Mouse (Mus musculus): ENCODE measurements at regions not wholly inside any gene's neighbourhood (a gene's known extent, or its start where the extent isn't known, plus 50 kb on each side); places are given as distances from the start of the nearest gene placed in this dataset.
A peak's percentile ranks its signal among the peaks of the same experiment; 100 is the strongest.

DNA sequence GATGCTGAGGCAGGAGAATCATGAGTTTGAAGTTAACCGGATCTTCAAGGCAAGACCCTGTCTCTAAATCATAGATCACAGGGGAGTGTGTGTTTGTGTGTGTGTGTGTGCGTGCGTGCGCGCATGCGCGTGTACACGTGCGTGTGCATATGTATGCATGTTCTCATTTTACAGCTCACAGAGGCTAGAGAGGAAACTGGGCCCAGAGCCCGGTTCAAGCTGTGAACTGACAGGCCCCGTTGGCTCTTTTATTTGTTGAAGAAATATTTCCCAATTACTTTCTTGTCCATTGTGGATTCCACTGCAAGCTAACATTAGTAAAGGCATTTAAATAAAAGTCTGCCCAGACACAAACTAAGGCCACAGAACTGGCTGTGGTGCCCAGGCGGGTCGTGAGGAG is 63.7 kb upstream of the Slc2a1 start:
- no peaks in the 10 kb centered on the region for H3K27me3 ChIP-seq (replicated peaks; ENCODE audit: insufficient read depth, low read length)
- 75% methylated on average over 13 of the region's 13 CpGs for WGBS

DNA sequence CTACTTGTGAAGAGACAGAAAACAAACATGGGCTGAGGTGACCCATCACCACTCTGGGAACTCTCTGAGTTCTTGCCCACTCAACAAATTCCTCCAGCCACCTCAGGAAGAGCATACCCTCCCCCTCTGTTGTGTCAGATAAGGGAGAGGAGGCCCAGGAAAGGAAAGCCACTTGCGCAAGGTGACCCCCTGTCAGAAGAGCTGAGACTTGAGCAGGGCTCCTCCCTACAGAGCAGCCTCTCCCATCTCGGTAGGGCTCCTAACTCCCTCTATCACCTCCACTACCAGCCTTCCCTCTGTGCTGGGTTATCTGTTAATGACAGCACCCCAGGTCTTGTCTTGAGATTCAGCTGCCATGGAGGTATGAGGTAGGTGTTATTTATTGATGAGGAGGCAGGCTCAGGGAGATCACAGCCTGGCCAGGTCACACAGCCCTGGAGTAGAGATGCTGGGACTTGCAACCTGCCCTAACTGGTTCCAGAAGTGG is 57.6 kb upstream of the Slc2a1 start:
- Histone ChIP-seq H3K4me3 (ENCODE audit: low read depth, low read length) (no peak overlapping the region), H3K27me3 (replicated peaks; ENCODE audit: insufficient read depth, low read length) (no peaks in the 10 kb centered on the region), H3K4me1 (ENCODE audit: insufficient read depth, low read depth, low read length) (no peaks in the 10 kb centered on the region), H3K4me2 (replicated peaks; ENCODE audit: low read depth, low read length) (no peak overlapping the region), H3K27ac (ENCODE audit: low read length) (no peak overlapping the region), H3K36me3 (ENCODE audit: insufficient read depth, low read length) (no peaks in the 10 kb centered on the region), H3K9ac (replicated peaks; ENCODE audit: low read depth) (no peak overlapping the region), H3K9me3 (ENCODE audit: low read length) (no peaks in the 10 kb centered on the region)
- DNase-seq (ENCODE audit: low spot score) (no peak), ATAC-seq (peak; percentile 35)
- TF ChIP-seq EP300 (IDR thresholded peaks at IDR 0.05) (no peak), CTCF (IDR thresholded peaks at IDR 0.05) (no peak)
- WGBS = 30% methylated on average over 2 of the region's 2 CpGs

More for the DNA sequence above, 63.7 kb upstream of the Slc2a1 start:
- Histone ChIP-seq H3K9me3 (ENCODE audit: low read length) (no peaks in the 10 kb centered on the region), H3K4me3 (ENCODE audit: low read depth, low read length) (no peak overlapping the region), H3K36me3 (ENCODE audit: insufficient read depth, low read length) (no peaks in the 10 kb centered on the region), H3K27ac (ENCODE audit: low read length) (no peak overlapping the region), H3K4me2 (replicated peaks; ENCODE audit: low read depth, low read length) (no peak overlapping the region), H3K9ac (replicated peaks; ENCODE audit: low read depth) (no peak overlapping the region), H3K4me1 (ENCODE audit: insufficient read depth, low read depth, low read length) (no peaks in the 10 kb centered on the region)
- no peak for ATAC-seq
- TF ChIP-seq CTCF (IDR thresholded peaks at IDR 0.05) = no peak
- no peak for TF ChIP-seq EP300 (IDR thresholded peaks at IDR 0.05)
- DNase-seq (ENCODE audit: low spot score) = no peak

DNA sequence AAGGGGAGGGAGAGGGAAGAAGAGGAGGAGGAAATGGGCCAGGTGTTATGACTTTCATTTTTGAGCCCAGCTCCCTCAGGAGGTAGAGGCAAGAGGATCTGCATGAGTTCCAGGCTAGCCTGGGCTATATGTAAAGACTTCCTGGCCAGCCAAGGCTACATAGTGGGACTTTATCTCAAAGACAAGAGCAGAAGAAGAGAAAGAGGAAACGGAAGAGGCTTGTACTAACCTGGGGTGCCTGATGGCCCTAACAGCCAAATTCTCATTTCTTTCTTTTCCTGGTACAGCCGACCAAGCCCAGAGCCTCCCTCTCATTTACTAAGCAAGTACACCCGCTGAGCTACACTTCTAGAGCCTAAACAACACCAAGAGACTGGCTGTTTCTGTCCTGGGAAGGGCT is 56.0 kb upstream of the Slc2a1 start:
- Histone ChIP-seq H3K27ac (ENCODE audit: low read length) (no peak overlapping the region), H3K4me1 (ENCODE audit: insufficient read depth, low read depth, low read length) (no peaks in the 10 kb centered on the region), H3K36me3 (ENCODE audit: insufficient read depth, low read length) (no peaks in the 10 kb centered on the region), H3K27me3 (replicated peaks; ENCODE audit: insufficient read depth, low read length) (no peaks in the 10 kb centered on the region), H3K9ac (replicated peaks; ENCODE audit: low read depth) (no peak overlapping the region), H3K4me2 (replicated peaks; ENCODE audit: low read depth, low read length) (no peak overlapping the region), H3K9me3 (ENCODE audit: low read length) (no peaks in the 10 kb centered on the region), H3K4me3 (ENCODE audit: low read depth, low read length) (no peak overlapping the region)
- 61% methylated on average over 3 of the region's 3 CpGs for whole genome bisulfite sequencing
- DNase-seq (ENCODE audit: low spot score) = no peak
- no peak for ATAC-seq
- TF ChIP-seq EP300 (IDR thresholded peaks at IDR 0.05) (no peak), CTCF (IDR thresholded peaks at IDR 0.05) (no peak)

DNA sequence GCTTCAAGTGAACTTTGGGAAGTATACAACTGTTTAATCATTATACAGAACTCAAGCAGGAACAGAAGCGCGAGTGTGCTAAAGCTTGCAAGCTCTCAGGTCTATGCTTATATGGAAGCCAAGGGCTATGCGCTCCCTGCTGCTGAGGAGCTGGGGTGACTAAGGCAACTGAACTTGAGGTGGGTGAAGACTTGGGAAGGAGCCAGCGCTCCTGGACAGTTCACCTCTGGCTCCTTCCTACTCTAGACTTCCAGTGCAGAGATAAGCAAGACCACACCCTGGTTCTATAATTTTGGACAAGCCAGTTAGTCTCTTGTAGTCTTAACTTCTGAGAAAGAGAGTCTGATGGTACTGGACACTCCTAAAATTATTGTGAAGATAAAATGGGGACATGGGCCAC is 55.3 kb upstream of the Slc2a1 start:
- no peak overlapping the region for H3K27ac ChIP-seq (ENCODE audit: low read length)
- H3K4me3 ChIP-seq (ENCODE audit: low read depth, low read length) = no peak overlapping the region
- H3K4me2 ChIP-seq (replicated peaks; ENCODE audit: low read depth, low read length) = no peak overlapping the region
- H3K9me3 ChIP-seq (ENCODE audit: low read length) = no peaks in the 10 kb centered on the region
- H3K36me3 ChIP-seq (ENCODE audit: insufficient read depth, low read length) = no peaks in the 10 kb centered on the region
- no peak overlapping the region for H3K9ac ChIP-seq (replicated peaks; ENCODE audit: low read depth)
- no peak for DNase-seq (ENCODE audit: low spot score)
- H3K27me3 ChIP-seq (replicated peaks; ENCODE audit: insufficient read depth, low read length) = no peaks in the 10 kb centered on the region
- H3K4me1 ChIP-seq (ENCODE audit: insufficient read depth, low read depth, low read length) = no peaks in the 10 kb centered on the region
- WGBS = 56% methylated on average over 4 of the region's 4 CpGs
- TF ChIP-seq EP300 (IDR thresholded peaks at IDR 0.05) = no peak
- no peak for TF ChIP-seq CTCF (IDR thresholded peaks at IDR 0.05)
- ATAC-seq = no peak

DNA sequence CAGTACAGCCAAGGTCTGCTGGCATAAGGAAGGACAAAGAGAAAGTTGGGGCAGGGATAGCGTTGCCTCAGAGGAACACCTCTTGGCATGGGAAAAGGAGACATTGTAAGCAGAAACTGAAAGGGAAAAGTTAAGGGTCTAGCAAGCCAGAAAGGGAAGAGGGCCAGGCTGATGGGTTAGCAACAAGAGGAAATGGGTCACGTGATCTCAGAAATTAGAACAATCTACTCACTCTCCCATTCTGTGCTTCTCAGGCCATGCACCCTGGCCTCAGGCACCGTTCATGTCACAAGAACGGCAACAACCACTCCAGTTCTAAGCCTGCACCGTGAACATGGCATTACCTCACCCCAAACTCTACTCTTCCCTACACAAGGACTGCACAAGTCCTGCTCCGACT is 54.8 kb upstream of the Slc2a1 start:
- H3K27ac ChIP-seq (ENCODE audit: low read length) = no peak overlapping the region
- TF ChIP-seq EP300 (IDR thresholded peaks at IDR 0.05) (no peak), CTCF (IDR thresholded peaks at IDR 0.05) (no peak)

DNA sequence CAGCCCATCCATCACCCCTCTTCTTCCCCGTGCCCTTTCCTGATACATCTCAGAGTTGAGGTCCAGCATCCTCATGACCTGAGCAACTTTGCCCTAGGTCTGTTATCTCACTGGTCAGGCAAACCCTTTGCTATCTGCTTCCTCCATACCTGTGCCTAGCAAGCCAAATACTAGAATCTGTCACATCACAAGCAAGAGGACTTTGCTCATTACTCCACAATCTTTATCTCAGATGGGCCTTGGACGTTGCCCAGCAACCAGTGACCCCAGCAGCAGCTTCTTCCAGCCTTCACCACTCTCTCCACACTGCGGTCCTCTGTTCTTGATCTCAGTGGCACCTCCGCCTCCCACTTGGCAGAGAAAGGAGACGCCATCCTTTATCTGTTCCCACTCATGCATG is 54.4 kb upstream of the Slc2a1 start:
- Histone ChIP-seq H3K27me3 (replicated peaks; ENCODE audit: insufficient read depth, low read length) (no peaks in the 10 kb centered on the region), H3K4me3 (ENCODE audit: low read depth, low read length) (no peak overlapping the region), H3K9ac (replicated peaks; ENCODE audit: low read depth) (no peak overlapping the region), H3K27ac (ENCODE audit: low read length) (no peak overlapping the region), H3K4me2 (replicated peaks; ENCODE audit: low read depth, low read length) (no peak overlapping the region), H3K4me1 (ENCODE audit: insufficient read depth, low read depth, low read length) (no peaks in the 10 kb centered on the region), H3K36me3 (ENCODE audit: insufficient read depth, low read length) (no peaks in the 10 kb centered on the region), H3K9me3 (ENCODE audit: low read length) (no peaks in the 10 kb centered on the region)
- 60% methylated on average over 5 of the region's 5 CpGs for WGBS
- ATAC-seq (no peak), DNase-seq (ENCODE audit: low spot score) (no peak)
- TF ChIP-seq CTCF (IDR thresholded peaks at IDR 0.05) = no peak
- no peak for TF ChIP-seq EP300 (IDR thresholded peaks at IDR 0.05)

More for the DNA sequence above, 54.8 kb upstream of the Slc2a1 start:
- ATAC-seq (no peak), DNase-seq (ENCODE audit: low spot score) (no peak)
- Histone ChIP-seq H3K4me1 (ENCODE audit: insufficient read depth, low read depth, low read length) (no peaks in the 10 kb centered on the region), H3K36me3 (ENCODE audit: insufficient read depth, low read length) (no peaks in the 10 kb centered on the region), H3K4me2 (replicated peaks; ENCODE audit: low read depth, low read length) (no peak overlapping the region), H3K4me3 (ENCODE audit: low read depth, low read length) (no peak overlapping the region), H3K27me3 (replicated peaks; ENCODE audit: insufficient read depth, low read length) (no peaks in the 10 kb centered on the region), H3K9me3 (ENCODE audit: low read length) (no peaks in the 10 kb centered on the region), H3K9ac (replicated peaks; ENCODE audit: low read depth) (no peak overlapping the region)
- WGBS = 65% methylated on average over 6 of the region's 6 CpGs

DNA sequence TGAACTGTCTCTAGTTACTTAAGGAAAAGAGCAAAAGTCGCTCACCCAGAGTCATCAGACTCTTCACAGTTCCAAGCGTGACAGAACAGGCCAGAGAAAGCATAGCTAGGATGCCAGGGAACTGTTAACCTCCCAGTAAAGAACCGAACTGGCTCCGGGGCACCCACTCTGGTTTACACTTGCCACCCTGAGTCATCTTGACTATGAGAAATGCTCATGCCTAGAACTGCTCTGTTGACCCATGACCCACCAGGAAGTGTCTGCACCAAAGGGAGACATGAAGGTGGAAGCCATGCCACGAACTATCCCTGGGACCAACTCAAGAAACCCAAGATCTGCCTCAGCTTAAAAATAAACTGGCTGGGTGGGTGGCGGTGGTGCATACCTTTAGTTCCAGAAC is 51.3 kb upstream of the Slc2a1 start:
- Histone ChIP-seq H3K27me3 (replicated peaks; ENCODE audit: insufficient read depth, low read length) (no peaks in the 10 kb centered on the region), H3K27ac (ENCODE audit: low read length) (no peak overlapping the region), H3K4me2 (replicated peaks; ENCODE audit: low read depth, low read length) (no peak overlapping the region), H3K4me3 (ENCODE audit: low read depth, low read length) (no peak overlapping the region), H3K36me3 (ENCODE audit: insufficient read depth, low read length) (no peaks in the 10 kb centered on the region), H3K9me3 (ENCODE audit: low read length) (no peaks in the 10 kb centered on the region), H3K4me1 (ENCODE audit: insufficient read depth, low read depth, low read length) (no peaks in the 10 kb centered on the region), H3K9ac (replicated peaks; ENCODE audit: low read depth) (no peak overlapping the region)
- TF ChIP-seq CTCF (IDR thresholded peaks at IDR 0.05) (no peak), EP300 (IDR thresholded peaks at IDR 0.05) (no peak)
- DNase-seq (ENCODE audit: low spot score) = no peak
- WGBS = 84% methylated on average over 6 of the region's 6 CpGs
- ATAC-seq = no peak
